Comparison of ENCODE assay signal across 20 mouse cellular contexts in the genomic region with DNA sequence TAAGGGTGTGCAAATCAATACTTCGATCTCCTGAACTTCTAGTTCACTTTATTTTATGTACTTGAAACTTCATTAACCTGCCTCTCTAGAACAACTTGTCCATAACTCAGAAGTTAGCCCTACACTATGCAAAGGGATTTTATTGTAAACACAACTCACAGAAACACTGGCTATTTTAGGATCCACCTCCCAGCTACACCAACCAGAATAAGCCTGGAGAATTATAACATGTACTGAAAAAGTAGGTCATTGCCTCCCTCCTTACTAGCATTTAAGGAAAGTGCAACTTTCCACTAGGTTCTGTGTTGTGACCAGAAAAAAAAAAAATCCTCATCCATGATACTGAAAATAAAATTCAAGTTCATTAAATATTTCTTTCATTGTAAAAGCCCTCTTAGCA.
DNase-seq lines count a peak whose midpoint lies in the region; TF ChIP-seq lines count a peak whose summit lies in the region.
"Had no signal": no experiment of that assay in that cellular context is flagged by ENCODE, and none has a peak within 500 bp of the region (broad histone marks: within the 10 kb centered on the region; RNA-seq: fewer than 3 reads in every experiment).

No protein-coding gene starts in this region.

- peak overlapping the region; percentile 33; the same call in 1 of the 2 replicates for H3K27ac ChIP-seq in left cerebral cortex, adult 2 months
- H3K27ac ChIP-seq: embryonic facial prominence, embryonic 13.5 days; embryonic facial prominence, embryonic 15.5 days; forebrain, embryonic 10.5 days; forebrain, embryonic 12.5 days had no signal

- TF ChIP-seq CTCF in left cerebral cortex, adult 2 months (IDR thresholded peaks at IDR 0.05): no peak

- peak; percentile 33 to 37 for DNase-seq in frontal cortex, adult 2 months (ENCODE audit: extremely low spot score in 1 of 2, low spot score in 1 of 2)
- no peak for DNase-seq in frontal cortex, postnatal 14 days (ENCODE audit: low spot score in 2 of 2)
- DNase-seq in left cerebral cortex, adult 2 months (ENCODE audit: extremely low spot score in 1 of 2, low spot score in 2 of 2): no peak
- no peak for DNase-seq in left cerebral cortex, adult 9 months (ENCODE audit: low spot score in 2 of 2)
- DNase-seq in brain, adult 2 months (ENCODE audit: low read depth, low spot score): peak; percentile 69
- DNase-seq in telencephalon, adult 2 months (ENCODE audit: low read depth, low spot score): peak; percentile 62
- DNase-seq in heart, postnatal 36 days: no peak
- DNase-seq: adrenal gland, adult 2 months; adrenal gland, postnatal 10 days; adrenal gland, postnatal 25 days; cerebellum, adult 11-12 months; cerebellum, adult 2 months; cerebellum, adult 9-10 months; cerebellum, postnatal 10 days; cerebellum, postnatal 25 days had no signal

- H3K4me3 ChIP-seq in left cerebral cortex, adult 2 months: no peak overlapping the region
- H3K4me3 ChIP-seq: embryonic facial prominence, embryonic 13.5 days; embryonic facial prominence, embryonic 15.5 days; erythroblast, embryonic 14.5 days; forebrain, embryonic 10.5 days; forebrain, embryonic 12.5 days had no signal

- intact Hi-C loops in left cerebral cortex, adult 2 months (cut with DNase I): loop anchor here (10.0 kb wide), 1 partner anchor 407 kb away; no protein-coding TSS in a partner anchor
- intact Hi-C loops in heart, postnatal 36 days (cut with DNase I): no loop called here

Comparison
In these comparisons a context has a peak if more than half of its experiments do, and no peak if none do; other contexts are left out.
1. DNase-seq: peak in frontal cortex, adult 2 months (2 of 2), brain, adult 2 months (single experiment) and telencephalon, adult 2 months (single experiment); none in frontal cortex, postnatal 14 days (0 of 2), left cerebral cortex, adult 2 months (0 of 2), left cerebral cortex, adult 9 months (0 of 2) and heart, postnatal 36 days (0 of 2).